Mouse (Mus musculus) thymus, adult 2 months (tissue): Measurements from ENCODE around the gene Mob2.

Experiments
- CTCF ChIP-seq: fragments of 200-500 bp; IDR thresholded peaks from 2 replicates; pipeline ENCODE4 v1.5.1; 2012; ENCODE audit warnings: mild to moderate bottlenecking, control low read depth, low read length, moderate library complexity, borderline replicate concordance; ENCODE audit not compliant: control insufficient read depth, poor library complexity, insufficient read depth; ENCODE audit errors: extremely low read depth
- POLR2A ChIP-seq: fragments of 200-500 bp; IDR thresholded peaks from 2 replicates; pipeline ENCODE4 v1.6.1; 2012; ENCODE audit warnings: mild to moderate bottlenecking, low read length, control low read depth, moderate library complexity; ENCODE audit not compliant: control insufficient read depth, poor library complexity, insufficient read depth; ENCODE audit errors: extremely low read depth

DNA sequence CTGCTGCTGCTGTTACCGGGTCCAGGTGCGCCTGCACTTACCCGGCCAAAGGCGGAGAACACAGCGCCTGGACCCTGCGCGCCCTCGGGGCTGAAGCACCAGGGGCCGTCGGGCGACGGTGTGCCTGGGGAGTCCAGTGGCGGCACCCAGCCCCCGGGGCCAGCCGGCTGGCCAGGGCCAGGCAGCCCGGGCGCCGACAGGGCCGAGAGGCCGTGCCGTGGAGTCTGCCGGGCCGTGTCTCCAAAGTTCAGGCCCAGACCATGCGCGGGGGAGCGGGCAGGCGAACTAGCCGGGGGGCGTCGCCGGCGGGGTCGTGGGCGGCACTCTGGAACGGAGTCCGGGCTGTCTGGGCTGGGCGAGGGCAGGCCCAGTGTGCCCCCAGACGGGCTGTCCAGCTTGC is 21.3 kb upstream of the Mob2 start:
- TF ChIP-seq CTCF = no peak
- no peak for TF ChIP-seq POLR2A
